Mouse (Mus musculus) CD8-positive naive resting alpha-beta T cell, adult 2 months (primary cell): ENCODE data around the gene BC053393.
"Not testable (repeated sequence)": the region's sequence is repeated elsewhere in the genome, so short reads cannot be mapped to it uniquely, and the experiment has no call there.

Source experiments
- DNase-seq, 2 experiments: peaks; one replicate each; pipeline ENCODE4 v3.0.0; 2022; ENCODE audit warnings: low read depth in 2 of 2, low spot score in 2 of 2

The BC053393 gene

GRCm38 (mm10) chr11:46571327-46571726 lies at the start of gene BC053393:
Gene BC053393 (plus strand): TSS chr11:46571536.
- no peak for DNase-seq

- no peak for DNase-seq
Measured at GRCm38 (mm10) chr11:46522719-46523118, 48.6 kb upstream of the BC053393 start.

- no peak for DNase-seq
Measured at GRCm38 (mm10) chr11:46523912-46524311, 47.4 kb upstream of the BC053393 start, which contains the start of gene Gm12169. Gene Gm12169 (plus strand): TSS chr11:46524212.

- no peak for DNase-seq
Measured at GRCm38 (mm10) chr11:46530149-46530548, 41.2 kb upstream of the BC053393 start.

GRCm38 (mm10) chr11:46536978-46537377 lies 34.4 kb upstream of the BC053393 start:
- DNase-seq: no peak

- no peak for DNase-seq
Measured at GRCm38 (mm10) chr11:46543530-46543929, 27.8 kb upstream of the BC053393 start.

- DNase-seq: no peak
Measured at GRCm38 (mm10) chr11:46549721-46550120, 21.6 kb upstream of the BC053393 start.

- DNase-seq: no peak
Measured at GRCm38 (mm10) chr11:46552741-46553140, 18.6 kb upstream of the BC053393 start.

- no peak for DNase-seq
Measured at GRCm38 (mm10) chr11:46561096-46561495, 10.2 kb upstream of the BC053393 start.

GRCm38 (mm10) chr11:46564671-46565070 lies 6.7 kb upstream of the BC053393 start:
- no peak for DNase-seq

GRCm38 (mm10) chr11:46565967-46566366 lies 5.4 kb upstream of the BC053393 start:
- DNase-seq: no peak

GRCm38 (mm10) chr11:46569107-46569506 lies 2.2 kb upstream of the BC053393 start:
- DNase-seq: no peak

GRCm38 (mm10) chr11:46578771-46579281 lies 7.5 kb downstream of the BC053393 start:
- no peak for DNase-seq

GRCm38 (mm10) chr11:46580428-46580827 lies 9.1 kb downstream of the BC053393 start:
- DNase-seq: no peak

GRCm38 (mm10) chr11:46582741-46583140 lies 11.4 kb downstream of the BC053393 start:
- no peak for DNase-seq

GRCm38 (mm10) chr11:46592416-46592815 lies 21.1 kb downstream of the BC053393 start:
- DNase-seq: no peak

- DNase-seq: no peak
Measured at GRCm38 (mm10) chr11:46619929-46620328, 48.6 kb downstream of the BC053393 start.

GRCm38 (mm10) chr11:46620414-46621168 lies 49.3 kb downstream of the BC053393 start:
- no peak for DNase-seq

- DNase-seq: no peak
Measured at GRCm38 (mm10) chr11:46629211-46629795, 58.0 kb downstream of the BC053393 start, which contains the start of gene Dppa1. Gene Dppa1 (minus strand): TSS chr11:46629261.

- DNase-seq: no peak
Measured at GRCm38 (mm10) chr11:46631635-46632034, 60.3 kb downstream of the BC053393 start.

- DNase-seq: not testable (repeated sequence)
Measured at GRCm38 (mm10) chr11:46635516-46635915, 64.2 kb downstream of the BC053393 start.

- DNase-seq: no peak
Measured at GRCm38 (mm10) chr11:46636568-46636967, 65.2 kb downstream of the BC053393 start.
